Mouse (Mus musculus) megakaryocyte, embryonic 14.5 days (primary cell): ENCODE results near the gene Braf.

Experiments used
- FLI1 ChIP-seq: IDR thresholded peaks from 2 replicates; pipeline ENCODE4 v1.6.1; 2012; ENCODE audit warnings: low read length, inconsistent platforms, mixed read lengths
- GATA1 ChIP-seq: IDR thresholded peaks from 3 replicates; pipeline ENCODE4 v1.6.1; 2012; ENCODE audit warnings: mixed read lengths, low read length, inconsistent platforms, borderline replicate concordance

DNA sequence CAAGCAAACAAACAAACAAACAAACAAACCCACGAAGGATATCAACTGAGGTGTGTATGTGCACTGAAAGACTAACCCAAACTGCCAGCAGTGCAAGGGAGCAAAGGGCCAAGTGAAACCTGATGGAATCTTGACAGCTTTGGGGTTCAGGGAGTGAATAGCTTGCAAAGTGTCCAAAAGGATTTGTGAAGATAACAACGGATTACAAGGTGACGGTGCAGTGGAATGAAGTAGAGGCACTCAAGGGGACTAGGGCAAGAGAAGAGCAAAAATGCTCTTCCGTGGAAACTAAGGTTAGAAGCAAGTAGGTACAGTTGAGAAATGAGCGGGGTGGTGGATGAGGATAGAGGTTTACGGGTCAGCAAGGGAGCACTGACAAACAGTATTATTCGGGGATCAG is 1.2 kb downstream of the Braf start:
- TF ChIP-seq FLI1 (no peak), GATA1 (no peak)
